Mouse (Mus musculus) kidney, embryonic 14.5 days (tissue): ENCODE measurements at regions not wholly inside any gene's neighbourhood (a gene's known extent, or its start where the extent isn't known, plus 50 kb on each side); places are given as distances from the start of the nearest gene placed in this dataset.

Source experiments
- ATAC-seq: fragments of 200-750 bp; cut with Nextera tagmentation; 2 replicates; pipeline ENCODE4 v1.8.0; 2017; ENCODE audit warnings: moderate number of reproducible peaks, mild to moderate bottlenecking, moderate TSS enrichment, moderate library complexity; ENCODE audit not compliant: low FRiP score, low TSS enrichment
- H3K27ac ChIP-seq: fragments of 300-500 bp; sonication (generic); 2 replicates; pipeline ENCODE4 v1.5.1; 2014; ENCODE audit warnings: low read depth, mild to moderate bottlenecking, low read length, moderate library complexity, mixed read lengths
- H3K27me3 ChIP-seq: fragments of 300-500 bp; sonication (generic); 2 replicates; pipeline ENCODE4 v1.6.1; 2014; ENCODE audit warnings: mild to moderate bottlenecking, low read length; ENCODE audit not compliant: control insufficient read depth, insufficient read depth
- H3K36me3 ChIP-seq: fragments of 300-500 bp; sonication (generic); 2 replicates; pipeline ENCODE4 v1.6.1; 2014; ENCODE audit warnings: low read length, mixed read lengths; ENCODE audit not compliant: control insufficient read depth, insufficient read depth
- H3K4me1 ChIP-seq: fragments of 300-500 bp; sonication (generic); 2 replicates; pipeline ENCODE4 v1.6.1; 2014; ENCODE audit warnings: low read length, mixed read lengths; ENCODE audit not compliant: control insufficient read depth, insufficient read depth
- H3K4me2 ChIP-seq: fragments of 300-500 bp; sonication (generic); replicated peaks from 2 replicates; pipeline ENCODE4 v1.6.1; 2014; ENCODE audit warnings: low read depth, mild to moderate bottlenecking, low read length
- H3K4me3 ChIP-seq: fragments of 300-500 bp; sonication (generic); 2 replicates; pipeline ENCODE4 v1.5.1; 2014; ENCODE audit warnings: mild to moderate bottlenecking, low read length
- H3K9ac ChIP-seq: fragments of 300-500 bp; sonication (generic); 2 replicates; pipeline ENCODE4 v1.6.1; 2014; ENCODE audit warnings: low read depth, mild to moderate bottlenecking, low read length, moderate library complexity
- H3K9me3 ChIP-seq: fragments of 300-500 bp; sonication (generic); 2 replicates; pipeline ENCODE4 v1.6.1; 2016; ENCODE audit warnings: low read length; ENCODE audit not compliant: control insufficient read depth
- WGBS: fragments of 180-500 bp; shearing (Covaris S2); extraction: QIAGEN DNeasy Blood & Tissue Kit; methylation state at CpG from one replicate; pipeline ENCODE4 v1.1.7; 2014; 5-methylcytosine and 5-hydroxymethylcytosine counted together

DNA sequence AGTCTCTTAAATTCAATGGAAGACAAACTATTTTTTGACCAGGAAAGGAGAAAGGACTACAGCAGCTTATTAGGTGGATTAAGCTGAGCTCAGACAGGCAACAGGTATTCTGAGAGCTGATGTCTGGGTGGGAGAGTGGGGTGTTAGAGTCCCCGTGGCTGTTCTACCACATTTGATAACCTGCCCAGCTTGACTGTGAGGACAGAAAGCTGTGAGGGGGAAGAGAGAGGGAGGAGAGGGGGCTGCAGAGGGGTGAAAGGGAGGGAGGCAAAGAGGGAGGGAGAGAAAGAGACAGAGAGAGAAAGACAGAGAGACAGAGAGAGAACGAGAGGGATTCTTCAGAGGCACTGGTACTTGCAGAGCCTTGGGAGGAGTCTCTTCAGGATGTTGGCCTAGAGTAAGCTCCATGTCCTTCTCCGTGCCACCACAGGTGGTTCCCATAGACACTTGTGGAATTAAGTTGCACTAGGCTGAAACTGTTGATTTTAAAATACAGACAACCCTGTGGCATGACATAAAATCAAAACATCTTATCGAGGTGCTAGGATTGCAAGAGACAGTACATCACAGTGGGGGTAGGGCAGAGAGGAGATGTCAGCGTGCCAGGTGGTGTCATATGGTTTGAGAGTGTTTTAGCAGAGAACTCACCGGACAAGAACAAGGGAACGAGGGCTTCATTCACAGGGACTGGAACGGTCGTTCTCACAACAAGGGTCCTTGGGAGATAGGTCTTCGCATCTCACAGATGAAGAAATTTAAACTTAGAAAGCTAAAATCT, 243.3 kb downstream of the Ccdc91 start:
- H3K4me1 ChIP-seq: peaks cover 4% of the 10 kb centered on the region; the same call in 1 of the 2 replicates
- no peak overlapping the region for H3K9ac ChIP-seq
- no peak overlapping the region for H3K4me2 ChIP-seq
- H3K9me3 ChIP-seq: no peaks in the 10 kb centered on the region
- no peaks in the 10 kb centered on the region for H3K27me3 ChIP-seq
- no peak overlapping the region for H3K27ac ChIP-seq
- no peaks in the 10 kb centered on the region for H3K36me3 ChIP-seq
- ATAC-seq: no peak
- no peak overlapping the region for H3K4me3 ChIP-seq
- 62% methylated on average over 10 of the region's 10 CpGs for WGBS

DNA sequence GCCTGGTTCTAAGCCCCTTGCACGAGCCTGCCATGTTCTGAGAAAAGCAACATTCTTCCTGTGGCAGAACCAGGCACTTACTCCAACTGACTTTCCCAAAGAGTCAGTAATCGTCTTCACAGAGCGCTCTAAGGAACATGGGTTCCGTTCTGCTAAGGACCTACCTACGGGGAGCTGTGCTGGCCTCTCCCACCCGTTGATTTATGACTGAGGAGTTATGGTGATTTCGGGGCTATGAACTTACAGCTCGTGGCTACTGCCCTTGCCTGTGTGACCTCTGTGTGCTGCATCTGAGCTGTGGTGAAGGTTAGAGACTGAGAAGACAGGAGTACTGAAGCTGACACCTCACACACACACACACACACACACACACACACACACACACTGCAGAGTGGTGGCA, 243.9 kb downstream of the Ccdc91 start:
- 39% methylated on average over 8 of the region's 8 CpGs for WGBS

DNA sequence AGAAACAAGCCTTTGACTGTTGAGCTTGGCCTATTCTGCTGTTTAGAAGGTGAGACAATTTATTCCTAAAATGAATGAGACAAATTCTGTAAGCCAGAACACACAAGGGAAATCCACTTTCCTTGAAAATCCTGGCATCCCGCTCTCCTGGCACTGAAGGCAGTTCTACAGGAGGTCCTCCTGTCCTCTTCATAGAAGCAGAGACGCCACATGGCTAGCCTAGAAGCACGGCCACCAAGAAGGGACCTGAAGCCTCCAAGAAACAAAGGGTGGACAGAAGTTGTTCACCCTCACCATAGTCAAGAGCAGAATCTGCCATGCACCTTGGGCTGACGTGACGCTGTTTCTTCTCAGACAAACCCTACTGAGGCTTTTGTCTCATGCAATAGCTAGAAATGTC, 247.7 kb downstream of the Ccdc91 start:
- H3K4me3 ChIP-seq: no peak overlapping the region
- H3K9me3 ChIP-seq: no peaks in the 10 kb centered on the region
- WGBS: 97% methylated on average over 5 of the region's 5 CpGs
- no peak for ATAC-seq
- no peaks in the 10 kb centered on the region for H3K27me3 ChIP-seq
- H3K9ac ChIP-seq: no peak overlapping the region
- H3K4me1 ChIP-seq: peaks cover 4% of the 10 kb centered on the region; the same call in 1 of the 2 replicates
- H3K27ac ChIP-seq: no peak overlapping the region
- H3K36me3 ChIP-seq: no peaks in the 10 kb centered on the region
- H3K4me2 ChIP-seq: no peak overlapping the region

More for the DNA sequence above, 243.9 kb downstream of the Ccdc91 start:
- H3K4me3 ChIP-seq: no peak overlapping the region
- H3K4me2 ChIP-seq: no peak overlapping the region
- H3K36me3 ChIP-seq: no peaks in the 10 kb centered on the region
- peaks cover 4% of the 10 kb centered on the region; the same call in 1 of the 2 replicates for H3K4me1 ChIP-seq
- H3K9ac ChIP-seq: no peak overlapping the region
- H3K27ac ChIP-seq: no peak overlapping the region
- no peaks in the 10 kb centered on the region for H3K27me3 ChIP-seq
- H3K9me3 ChIP-seq: no peaks in the 10 kb centered on the region
- no peak for ATAC-seq

DNA sequence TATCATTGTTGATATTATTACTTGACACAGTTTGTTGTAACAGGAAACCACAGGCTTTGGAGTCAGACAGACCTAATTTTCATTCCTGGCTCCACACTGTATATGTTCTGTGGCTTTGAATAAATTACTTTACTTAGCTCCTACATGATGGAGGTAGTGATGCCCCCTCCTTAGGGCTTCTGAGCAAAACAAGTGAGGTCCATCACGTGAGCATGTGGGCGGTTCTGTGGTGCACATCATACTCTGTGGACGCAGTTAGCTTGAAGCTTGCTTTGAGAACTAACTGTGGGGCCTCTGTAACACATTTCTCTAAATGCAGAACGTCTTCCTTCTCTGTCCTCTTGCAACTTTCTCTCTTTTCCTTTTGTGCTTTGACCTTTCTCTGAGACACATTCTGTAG, 251.4 kb downstream of the Ccdc91 start:
- no peak for ATAC-seq
- Histone ChIP-seq H3K27me3 (no peaks in the 10 kb centered on the region), H3K4me3 (no peak overlapping the region), H3K9me3 (no peaks in the 10 kb centered on the region), H3K4me2 (no peak overlapping the region), H3K27ac (no peak overlapping the region), H3K4me1 (no peaks in the 10 kb centered on the region), H3K36me3 (no peaks in the 10 kb centered on the region), H3K9ac (no peak overlapping the region)
- 82% methylated on average over 4 of the region's 4 CpGs for WGBS

DNA sequence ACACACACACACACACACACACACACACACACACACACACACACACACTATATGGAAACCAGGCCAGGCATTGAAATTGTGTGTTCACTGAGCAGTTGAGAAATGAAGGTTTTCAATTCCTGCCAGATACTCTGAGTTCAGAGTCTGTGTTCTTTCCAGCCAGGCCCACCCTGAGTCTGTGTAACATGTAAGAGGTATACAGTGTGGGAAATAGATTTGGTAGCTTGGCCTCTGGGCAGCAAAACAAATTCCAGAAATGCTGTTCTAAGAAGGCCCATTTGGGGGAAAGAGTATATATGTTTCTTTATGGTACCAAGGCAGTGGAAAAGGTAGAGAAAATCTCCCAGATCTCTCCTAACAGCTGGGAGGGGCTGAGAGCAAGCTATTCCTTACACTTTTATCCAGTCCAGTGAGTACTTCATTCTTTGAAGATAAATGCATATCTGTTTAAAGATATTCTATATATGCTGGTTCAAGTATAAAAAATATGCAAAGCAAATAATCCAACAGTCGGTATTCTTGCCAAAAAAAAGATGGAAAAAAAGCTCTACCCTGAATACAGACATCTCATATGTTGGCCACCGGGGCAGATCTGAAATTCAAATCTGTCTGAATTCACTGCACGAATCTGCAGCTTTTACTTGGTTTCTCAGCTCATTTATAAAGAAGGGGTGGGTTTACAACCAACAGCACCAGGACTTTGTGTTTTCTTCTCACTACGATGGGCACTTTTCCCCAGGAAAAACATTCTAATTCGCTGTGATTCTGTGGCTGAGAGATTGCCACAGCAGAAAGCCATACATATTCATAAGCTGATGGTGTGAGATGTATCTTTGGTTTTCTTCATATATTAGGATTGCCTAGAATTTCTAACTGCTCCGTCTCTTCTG, 252.3 kb downstream of the Ccdc91 start:
- no peaks in the 10 kb centered on the region for H3K4me1 ChIP-seq
- H3K27me3 ChIP-seq: no peaks in the 10 kb centered on the region
- H3K9me3 ChIP-seq: no peaks in the 10 kb centered on the region
- H3K4me2 ChIP-seq: no peak overlapping the region
- no peaks in the 10 kb centered on the region for H3K36me3 ChIP-seq
- H3K4me3 ChIP-seq: no peak overlapping the region
- no peak overlapping the region for H3K9ac ChIP-seq
- WGBS: 86% methylated on average over 6 of the region's 6 CpGs
- no peak for ATAC-seq
- no peak overlapping the region for H3K27ac ChIP-seq

DNA sequence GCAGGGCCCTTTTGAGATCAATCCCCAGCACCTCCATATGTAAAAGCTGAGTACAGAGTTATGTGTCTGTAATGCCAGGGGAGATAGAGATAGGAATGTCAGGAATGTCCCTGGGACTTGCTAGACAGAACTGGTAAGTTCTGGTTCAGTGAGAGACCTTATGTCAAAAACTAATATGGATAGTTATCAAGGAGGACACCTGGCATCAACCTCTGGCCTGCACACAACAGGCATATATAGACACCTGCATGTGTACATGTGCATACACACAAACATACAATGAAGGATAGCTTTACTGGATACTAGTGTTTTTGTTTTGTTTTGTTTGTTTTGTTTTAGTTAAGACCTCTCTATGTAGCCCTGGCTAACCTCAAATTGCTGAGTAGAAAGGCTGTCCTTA, 254.1 kb downstream of the Ccdc91 start:
- Histone ChIP-seq H3K4me3 (no peak overlapping the region), H3K27me3 (no peaks in the 10 kb centered on the region), H3K4me1 (no peaks in the 10 kb centered on the region), H3K9me3 (no peaks in the 10 kb centered on the region), H3K9ac (no peak overlapping the region), H3K36me3 (no peaks in the 10 kb centered on the region), H3K4me2 (no peak overlapping the region), H3K27ac (no peak overlapping the region)
- no peak for ATAC-seq

DNA sequence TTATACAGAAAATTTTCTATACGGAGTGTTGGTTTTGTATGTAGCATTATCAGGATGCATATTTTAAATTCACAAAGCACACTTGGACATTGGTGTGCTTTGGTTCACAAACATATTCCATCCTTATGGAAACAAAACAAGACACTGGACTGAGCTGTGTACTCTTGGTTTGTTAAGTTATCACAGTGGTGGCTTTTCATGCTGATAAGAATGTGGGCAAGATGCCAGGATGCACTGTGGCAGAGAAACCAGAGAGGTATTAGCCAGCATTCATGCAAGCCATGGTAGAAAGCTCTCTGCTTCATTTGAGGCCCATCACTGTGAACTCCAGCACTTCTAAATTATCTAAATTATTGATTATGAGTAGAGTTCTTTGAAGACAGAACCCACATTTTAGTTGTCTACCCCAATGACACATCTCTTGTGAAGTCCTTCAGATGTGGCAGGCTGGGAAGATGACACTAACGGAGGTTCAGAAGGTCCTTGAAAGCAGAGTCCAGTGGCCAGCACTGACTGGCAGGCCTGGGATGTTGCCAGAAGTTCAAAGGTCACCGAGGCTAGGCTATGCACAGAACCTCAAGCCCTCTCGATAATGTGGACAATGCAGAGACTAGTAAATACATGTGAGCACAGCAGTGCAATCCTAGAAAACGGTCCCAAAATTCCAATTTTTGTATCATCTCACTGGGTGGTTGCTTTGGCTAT, 263.1 kb downstream of the Ccdc91 start:
- Histone ChIP-seq H3K36me3 (no peaks in the 10 kb centered on the region), H3K27ac (no peak overlapping the region)
- ATAC-seq: no peak

DNA sequence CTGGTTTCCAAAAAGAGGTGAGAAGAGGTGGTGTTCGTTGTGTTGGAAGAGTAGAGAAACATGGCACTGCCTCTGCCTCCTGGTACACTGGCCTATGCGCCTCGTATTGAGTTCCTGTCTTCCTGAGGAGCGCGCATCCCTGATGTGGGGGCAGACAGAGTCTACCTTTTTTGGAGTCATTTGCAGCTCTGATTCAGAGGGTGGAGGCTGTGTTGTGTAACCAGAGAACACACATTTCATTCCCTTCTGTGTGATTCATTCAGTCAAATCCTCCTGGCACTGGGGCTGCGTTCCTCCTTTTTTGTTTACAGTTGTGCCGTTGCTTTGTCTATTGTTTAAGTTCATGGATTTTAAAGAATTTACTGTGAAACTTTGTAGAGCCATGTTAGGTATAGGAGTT, 265.8 kb downstream of the Ccdc91 start:
- Histone ChIP-seq H3K9ac (no peak overlapping the region), H3K4me2 (no peak overlapping the region), H3K27me3 (no peaks in the 10 kb centered on the region), H3K9me3 (no peaks in the 10 kb centered on the region), H3K4me3 (no peak overlapping the region), H3K36me3 (no peaks in the 10 kb centered on the region), H3K4me1 (no peaks in the 10 kb centered on the region), H3K27ac (no peak overlapping the region)
- no peak for ATAC-seq
- 80% methylated on average over 7 of the region's 7 CpGs for WGBS

More for the DNA sequence above, 263.1 kb downstream of the Ccdc91 start:
- Histone ChIP-seq H3K4me3 (no peak overlapping the region), H3K9ac (no peak overlapping the region), H3K4me1 (no peaks in the 10 kb centered on the region), H3K9me3 (no peaks in the 10 kb centered on the region), H3K27me3 (no peaks in the 10 kb centered on the region), H3K4me2 (no peak overlapping the region)
- WGBS: 90% methylated on average over 5 of the region's 5 CpGs
